Mouse (Mus musculus) stomach, embryonic 14.5 days (tissue): ENCODE data around the gene Lrrc57. TPM values are rescaled to one million over a fixed set of nuclear protein-coding genes. Genes with fewer than 3 reads are reported as not detected.
"Not testable (repeated sequence)": the region's sequence is repeated elsewhere in the genome, so short reads cannot be mapped to it uniquely, and the experiment has no call there.

Experiments
- ATAC-seq: fragments of 200-750 bp; cut with Nextera tagmentation; 2 replicates; pipeline ENCODE4 v1.8.0; 2017; ENCODE audit warnings: low read depth, moderate TSS enrichment; ENCODE audit not compliant: insufficient number of reproducible peaks, insufficient read depth, low FRiP score
- H3K27ac ChIP-seq: fragments of 300-500 bp; sonication (generic); 2 replicates; pipeline ENCODE4 v1.5.1; 2014; ENCODE audit warnings: mild to moderate bottlenecking, low read length, moderate library complexity, mixed read lengths
- H3K27me3 ChIP-seq: fragments of 300-500 bp; sonication (generic); 2 replicates; pipeline ENCODE4 v1.6.1; 2014; ENCODE audit warnings: low read length, control low read depth, mixed read lengths; ENCODE audit not compliant: control insufficient read depth, insufficient read depth
- H3K36me3 ChIP-seq: fragments of 300-500 bp; sonication (generic); 2 replicates; pipeline ENCODE4 v1.6.1; 2014; ENCODE audit warnings: mild to moderate bottlenecking, control low read depth, low read length, moderate library complexity, mixed read lengths; ENCODE audit not compliant: control insufficient read depth, insufficient read depth
- H3K4me1 ChIP-seq: fragments of 300-500 bp; sonication (generic); 2 replicates; pipeline ENCODE4 v1.6.1; 2014; ENCODE audit warnings: low read length, control low read depth, mixed read lengths; ENCODE audit not compliant: control insufficient read depth, insufficient read depth
- H3K4me2 ChIP-seq: fragments of 300-500 bp; sonication (generic); replicated peaks from 2 replicates; pipeline ENCODE4 v1.6.1; 2014; ENCODE audit warnings: low read depth, low read length, control low read depth
- H3K4me3 ChIP-seq: fragments of 300-500 bp; sonication (generic); 2 replicates; pipeline ENCODE4 v1.5.1; 2014; ENCODE audit warnings: low read depth, low read length, control low read depth
- H3K9ac ChIP-seq: fragments of 300-500 bp; sonication (generic); replicated peaks from 2 replicates; pipeline ENCODE4 v1.6.1; 2014; ENCODE audit warnings: low read depth, mild to moderate bottlenecking, control low read depth, low read length, moderate library complexity, mixed read lengths
- H3K9me3 ChIP-seq: fragments of 300-500 bp; sonication (generic); 2 replicates; pipeline ENCODE4 v1.6.1; 2016; ENCODE audit warnings: low read depth, low read length, control low read depth; ENCODE audit not compliant: control insufficient read depth
- WGBS: fragments of 180-500 bp; shearing (Covaris S2); extraction: QIAGEN DNeasy Blood & Tissue Kit; methylation state at CpG from one replicate; pipeline ENCODE4 v1.1.7; 2014; 5-methylcytosine and 5-hydroxymethylcytosine counted together
- polyA plus RNA-seq: library from polyadenylated mRNA; unstranded; fragments of >200 nt; fragmentation: Nextera tagmentation; extraction: Ambion mirVana; gene quantifications from 2 replicates; pipeline ENCODE4 v1.2.1, GENCODE M21; 2014

Lrrc57 gene
- polyA plus RNA-seq, 1 experiment from 2014 or later, result 20.1 TPM

- ATAC-seq, result no peak
- H3K9me3 ChIP-seq, result no peaks in the 10 kb centered on the region
- H3K36me3 ChIP-seq, result no peaks in the 10 kb centered on the region
- H3K27me3 ChIP-seq, result no peaks in the 10 kb centered on the region
- H3K4me3 ChIP-seq, result no peak overlapping the region
- 52% methylated on average over 5 of the region's 5 CpGs for WGBS
- no peaks in the 10 kb centered on the region for H3K4me1 ChIP-seq
- H3K4me2 ChIP-seq, result no peak overlapping the region
- H3K27ac ChIP-seq, result no peak overlapping the region
- no peak overlapping the region for H3K9ac ChIP-seq
These were observed 31.0 kb downstream of the Lrrc57 start for GRCm38 (mm10) chr2:120578286-120578685.

DNA sequence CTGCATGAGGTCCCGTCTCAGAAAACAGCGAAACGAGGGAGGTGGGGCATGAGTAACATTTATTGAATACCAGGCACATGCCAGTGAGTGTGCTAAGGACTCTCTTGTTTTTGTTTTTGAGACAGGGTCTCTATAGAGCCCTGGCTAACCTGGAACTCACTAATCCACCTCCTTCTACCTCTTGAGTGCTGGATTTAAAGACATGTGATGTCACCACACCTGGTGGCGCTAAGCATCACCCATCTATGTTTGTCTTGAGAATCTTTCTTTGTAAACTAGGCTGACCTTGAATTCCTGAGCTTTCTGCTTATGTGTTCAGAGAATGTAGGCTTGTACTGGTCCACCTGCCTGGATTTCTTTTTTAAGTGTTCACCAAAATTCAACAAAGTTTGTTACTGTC, 31.5 kb downstream of the Lrrc57 start:
- WGBS, result 71% methylated on average over 4 of the region's 4 CpGs

DNA sequence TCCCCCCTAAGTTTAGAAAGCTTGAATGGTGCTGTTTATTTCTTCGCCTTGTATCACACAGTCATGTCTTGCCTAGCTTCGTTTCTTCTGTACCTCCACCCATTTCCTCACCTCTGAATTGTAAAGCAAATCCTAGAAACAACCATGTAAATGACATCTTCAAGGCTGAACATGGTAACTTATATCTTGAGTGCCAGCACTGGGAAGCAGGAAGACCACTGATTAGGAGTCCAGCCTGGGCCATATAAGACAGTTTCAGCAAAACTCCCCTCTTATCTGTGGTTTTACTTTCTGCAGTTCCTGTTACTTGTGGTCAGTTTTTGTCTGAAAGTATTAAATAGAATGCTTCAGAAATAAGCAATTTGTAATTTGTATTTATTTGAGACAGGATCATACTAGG, 33.3 kb downstream of the Lrrc57 start:
- Histone ChIP-seq H3K9ac (no peak overlapping the region), H3K4me2 (no peak overlapping the region), H3K4me1 (no peaks in the 10 kb centered on the region), H3K27me3 (no peaks in the 10 kb centered on the region), H3K9me3 (no peaks in the 10 kb centered on the region), H3K4me3 (no peak overlapping the region), H3K36me3 (peaks cover 6% of the 10 kb centered on the region; the same call in 1 of the 2 replicates), H3K27ac (no peak overlapping the region)
- no peak for ATAC-seq
- WGBS, result 90% methylated on average over 2 of the region's 2 CpGs

More for the DNA sequence above, 31.5 kb downstream of the Lrrc57 start:
- Histone ChIP-seq H3K36me3 (no peaks in the 10 kb centered on the region), H3K9ac (no peak overlapping the region), H3K4me3 (no peak overlapping the region), H3K9me3 (no peaks in the 10 kb centered on the region), H3K4me1 (no peaks in the 10 kb centered on the region), H3K27me3 (no peaks in the 10 kb centered on the region), H3K4me2 (no peak overlapping the region), H3K27ac (no peak overlapping the region)
- no peak for ATAC-seq

DNA sequence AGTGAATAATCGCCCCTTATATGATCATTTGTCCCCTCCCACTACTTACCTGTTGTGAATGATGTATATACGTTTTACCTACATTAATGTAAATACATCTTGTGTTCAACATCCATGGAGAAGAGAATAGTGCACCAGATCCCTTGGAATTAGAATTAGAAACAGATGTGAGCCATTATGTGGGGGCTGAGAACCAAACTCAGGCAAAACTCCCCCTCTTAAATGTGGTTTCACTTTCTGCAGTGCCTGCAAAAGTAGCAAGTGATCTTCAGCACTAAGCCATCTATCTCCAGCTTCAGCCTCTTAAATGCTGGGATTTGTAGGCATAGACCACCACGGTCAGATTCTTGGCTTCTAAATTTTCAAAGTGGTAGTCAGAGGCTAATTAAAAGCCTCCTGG, 34.2 kb downstream of the Lrrc57 start:
- Histone ChIP-seq H3K4me3 (no peak overlapping the region), H3K4me2 (no peak overlapping the region), H3K4me1 (no peaks in the 10 kb centered on the region), H3K36me3 (peaks cover 6% of the 10 kb centered on the region; the same call in 1 of the 2 replicates), H3K9ac (no peak overlapping the region), H3K9me3 (no peaks in the 10 kb centered on the region), H3K27ac (no peak overlapping the region), H3K27me3 (no peaks in the 10 kb centered on the region)
- WGBS, result 82% methylated on average over 3 of the region's 3 CpGs
- ATAC-seq, result no peak

DNA sequence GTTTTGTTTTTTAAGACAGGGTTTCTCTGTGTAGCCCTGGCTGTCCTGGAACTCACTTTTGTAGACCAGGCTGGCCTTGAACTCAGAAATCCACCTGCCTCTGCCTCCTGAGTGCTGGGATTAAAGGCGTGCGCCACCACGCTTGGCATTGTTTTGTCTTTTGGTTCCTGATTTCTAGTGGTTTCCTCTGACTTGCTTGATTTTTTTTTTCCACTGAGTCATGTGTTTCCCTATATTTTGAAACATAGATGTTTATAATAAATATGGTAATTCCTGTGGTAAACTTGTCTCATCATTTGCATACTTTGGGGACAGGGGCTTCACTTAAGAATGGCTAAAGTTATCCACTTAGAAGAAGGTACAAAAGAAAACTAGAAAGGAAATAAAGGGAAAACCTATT, 37.2 kb downstream of the Lrrc57 start:
- H3K4me2 ChIP-seq, ATAC-seq, H3K4me1 ChIP-seq, H3K27ac ChIP-seq, H3K27me3 ChIP-seq, H3K36me3 ChIP-seq, H3K9ac ChIP-seq, H3K9me3 ChIP-seq, H3K4me3 ChIP-seq: not testable (repeated sequence)
- 94% methylated on average over 3 of the region's 3 CpGs for WGBS

- H3K4me1 ChIP-seq, result 0 out of 2 replicates have a peak, but pooled peaks cover 8% of the 10 kb centered on the region
- no peak overlapping the region for H3K4me2 ChIP-seq
- no peak for ATAC-seq
- no peak overlapping the region for H3K4me3 ChIP-seq
- H3K9me3 ChIP-seq, result no peaks in the 10 kb centered on the region
- no peaks in the 10 kb centered on the region for H3K27me3 ChIP-seq
- 97% methylated on average over 3 of the region's 3 CpGs for WGBS
- H3K27ac ChIP-seq, result no peak overlapping the region
- H3K9ac ChIP-seq, result no peak overlapping the region
- peaks cover 6% of the 10 kb centered on the region; the same call in 1 of the 2 replicates for H3K36me3 ChIP-seq
These were observed 38.2 kb downstream of the Lrrc57 start for GRCm38 (mm10) chr2:120571081-120571480.

GRCm38 (mm10) chr2:120567798-120568320, 41.5 kb downstream of the Lrrc57 start:
- peak overlapping the region; percentile 57 for H3K4me2 ChIP-seq
- under 1% methylated on average over 22 of the region's 22 CpGs for WGBS
- peak overlapping the region; percentile 47 for H3K9ac ChIP-seq
- H3K36me3 ChIP-seq, result peaks cover 6% of the 10 kb centered on the region; the same call in 1 of the 2 replicates
- H3K27ac ChIP-seq, result peak overlapping the region; percentile 80
- H3K27me3 ChIP-seq, result no peaks in the 10 kb centered on the region
- peak; percentile 46 for ATAC-seq
- peaks cover 9% of the 10 kb centered on the region; the same call in 1 of the 2 replicates for H3K4me1 ChIP-seq
- H3K4me3 ChIP-seq, result peak overlapping the region; percentile 75
- H3K9me3 ChIP-seq, result no peaks in the 10 kb centered on the region

DNA sequence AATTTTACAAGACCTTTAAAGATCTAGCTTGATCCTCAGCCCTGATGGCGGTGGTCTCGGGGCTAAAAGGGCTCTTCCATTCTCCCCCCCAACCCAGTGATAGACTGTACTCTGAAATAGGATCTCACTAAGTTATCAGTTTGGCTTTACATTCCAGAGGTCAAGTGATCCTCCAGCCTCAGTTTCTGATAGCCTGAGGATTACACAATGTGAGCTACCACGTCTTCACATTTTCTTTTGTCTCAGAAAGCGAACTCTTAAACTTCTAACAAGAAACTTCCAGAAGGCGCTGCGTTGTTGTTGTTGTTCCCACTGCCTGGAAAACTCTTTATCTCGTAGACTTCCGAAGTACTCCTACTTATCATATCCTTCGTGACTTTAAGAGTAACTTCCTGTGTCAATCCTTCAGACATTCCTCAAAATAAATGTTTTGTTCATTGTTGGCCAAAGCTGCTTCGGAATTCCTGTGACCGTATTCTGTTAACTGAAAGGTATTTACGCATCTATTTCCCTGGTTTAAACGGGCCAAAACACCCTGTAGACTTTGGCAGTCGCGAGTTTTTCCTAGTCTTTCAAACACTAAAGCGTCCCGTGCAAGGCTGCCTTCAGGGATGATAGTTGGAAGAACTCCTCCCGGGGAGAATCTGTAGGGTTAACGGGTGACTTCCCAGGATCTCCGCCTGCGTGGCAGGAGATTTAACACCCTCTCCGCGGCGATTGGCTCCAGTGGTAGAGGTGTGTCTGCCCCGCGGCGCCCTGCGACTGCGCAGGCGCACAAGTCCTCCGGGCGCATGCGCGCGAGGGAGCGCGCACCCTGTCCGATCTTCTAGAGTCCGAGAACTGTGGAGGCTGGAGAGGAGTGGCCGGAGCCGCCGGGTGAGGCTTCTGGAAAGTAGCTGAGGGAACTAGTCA, 42.2 kb downstream of the Lrrc57 start, which contains the start of gene Snap23:
Snap23 (plus strand) TSS at position 786 of the 912 bp plus-strand sequence.
- H3K4me1 ChIP-seq, result peaks cover 13% of the 10 kb centered on the region; the same call in 1 of the 2 replicates
- H3K9ac ChIP-seq, result peak within 1 kb of the TSS; percentile 47
- peak within 1 kb of the TSS; percentile 75 for H3K4me3 ChIP-seq
- H3K4me2 ChIP-seq, result peak within 1 kb of the TSS; percentile 57
- 1% methylated on average over 42 of the region's 42 CpGs for WGBS
- peak within 1 kb of the TSS; percentile 92 for H3K27ac ChIP-seq
- H3K36me3 ChIP-seq, result 0 out of 2 replicates have a peak, but pooled peaks cover 4% of the 10 kb centered on the region
- no peaks in the 10 kb centered on the region for H3K27me3 ChIP-seq
- ATAC-seq, result peak; percentile 95
- no peaks in the 10 kb centered on the region for H3K9me3 ChIP-seq
